Mouse (Mus musculus): ENCODE results near the gene Desi2. TPM values are rescaled to one million over a fixed set of nuclear protein-coding genes. Genes with fewer than 3 reads are reported as not detected.
"Not testable (repeated sequence)": the region's sequence is repeated elsewhere in the genome, so short reads cannot be mapped to it uniquely, and the experiment has no call there.

Gene Desi2
- polyA plus RNA-seq, 1 experiment from 2014 or later, result 23.2 TPM

GRCm38 (mm10) chr1:178275174-178275730 is 88.0 kb downstream of the Desi2 start:
- Histone ChIP-seq H3K36me3 (no peaks in the 10 kb centered on the region), H3K4me1 (peaks cover 20% of the 10 kb centered on the region), H3K27me3 (peaks cover 4% of the 10 kb centered on the region; the same call in 1 of the 2 replicates), H3K9me3 (replicated peaks) (no peaks in the 10 kb centered on the region), H3K9ac (no peak overlapping the region), H3K4me2 (peak overlapping the region; percentile 94), H3K4me3 (replicated peaks) (peak overlapping the region; percentile 72), H3K27ac (no peak overlapping the region)
- peak; percentile 9; the same call in 1 of the 2 replicates for ATAC-seq (replicated peaks; ENCODE audit: low FRiP score)
- 4% methylated on average over 9 of the region's 9 CpGs for WGBS

- Histone ChIP-seq H3K27me3 (peaks cover 4% of the 10 kb centered on the region; the same call in 1 of the 2 replicates), H3K36me3 (no peaks in the 10 kb centered on the region), H3K4me1 (peaks cover 20% of the 10 kb centered on the region), H3K4me2 (peak overlapping the region; percentile 94), H3K27ac (0 out of 2 replicates have a peak overlapping the region, but pooled peaks have one; percentile 45), H3K4me3 (replicated peaks) (peak overlapping the region; percentile 72), H3K9ac (peak overlapping the region; percentile 69), H3K9me3 (replicated peaks) (no peaks in the 10 kb centered on the region)
- WGBS, result 2% methylated on average over 11 of the region's 11 CpGs
- ATAC-seq (replicated peaks; ENCODE audit: low FRiP score), result peak; percentile 68
Measured at GRCm38 (mm10) chr1:178275738-178276053, 88.5 kb downstream of the Desi2 start.

- peak; percentile 82 for ATAC-seq (replicated peaks; ENCODE audit: low FRiP score)
- Histone ChIP-seq H3K4me1 (peaks cover 20% of the 10 kb centered on the region), H3K9me3 (replicated peaks) (no peaks in the 10 kb centered on the region), H3K36me3 (no peaks in the 10 kb centered on the region), H3K9ac (peak overlapping the region; percentile 69), H3K4me2 (peak overlapping the region; percentile 94), H3K27me3 (peaks cover 4% of the 10 kb centered on the region; the same call in 1 of the 2 replicates), H3K27ac (peak overlapping the region; percentile 45; the same call in 1 of the 2 replicates), H3K4me3 (replicated peaks) (peak overlapping the region; percentile 72)
- WGBS, result under 1% methylated on average over 78 of the region's 87 CpGs
Measured at GRCm38 (mm10) chr1:178276054-178276911, 89.1 kb downstream of the Desi2 start.

- H3K9ac ChIP-seq; H3K27me3 ChIP-seq; H3K4me2 ChIP-seq; H3K4me3 ChIP-seq (replicated peaks); ATAC-seq (replicated peaks; ENCODE audit: low FRiP score); H3K27ac ChIP-seq; H3K36me3 ChIP-seq; H3K4me1 ChIP-seq; H3K9me3 ChIP-seq (replicated peaks): not testable (repeated sequence)
- 85% methylated on average over 3 of the region's 3 CpGs for WGBS
Measured at GRCm38 (mm10) chr1:178283314-178283713, 96.1 kb downstream of the Desi2 start.

GRCm38 (mm10) chr1:178283946-178284720 is 96.9 kb downstream of the Desi2 start:
- no peak overlapping the region for H3K9ac ChIP-seq
- H3K27me3 ChIP-seq, result no peaks in the 10 kb centered on the region
- no peaks in the 10 kb centered on the region for H3K9me3 ChIP-seq (replicated peaks)
- H3K27ac ChIP-seq, result no peak overlapping the region
- no peaks in the 10 kb centered on the region for H3K4me1 ChIP-seq
- H3K4me2 ChIP-seq, result no peak overlapping the region
- no peak for ATAC-seq (replicated peaks; ENCODE audit: low FRiP score)
- WGBS, result 68% methylated on average over 2 of the region's 2 CpGs
- no peak overlapping the region for H3K4me3 ChIP-seq (replicated peaks)
- H3K36me3 ChIP-seq, result no peaks in the 10 kb centered on the region

GRCm38 (mm10) chr1:178287601-178288176 is 100.5 kb downstream of the Desi2 start:
- H3K36me3 ChIP-seq, result no peaks in the 10 kb centered on the region
- H3K27ac ChIP-seq, result no peak overlapping the region
- no peak for ATAC-seq (replicated peaks; ENCODE audit: low FRiP score)
- 69% methylated on average over 8 of the region's 8 CpGs for WGBS
- H3K9me3 ChIP-seq (replicated peaks), result no peaks in the 10 kb centered on the region
- no peaks in the 10 kb centered on the region for H3K27me3 ChIP-seq
- H3K4me1 ChIP-seq, result no peaks in the 10 kb centered on the region
- no peak overlapping the region for H3K4me2 ChIP-seq
- H3K4me3 ChIP-seq (replicated peaks), result no peak overlapping the region
- H3K9ac ChIP-seq, result no peak overlapping the region

GRCm38 (mm10) chr1:178291716-178292115 is 104.5 kb downstream of the Desi2 start:
- Histone ChIP-seq H3K27ac (no peak overlapping the region), H3K9me3 (replicated peaks) (no peaks in the 10 kb centered on the region), H3K4me1 (no peaks in the 10 kb centered on the region), H3K27me3 (no peaks in the 10 kb centered on the region), H3K36me3 (no peaks in the 10 kb centered on the region), H3K9ac (no peak overlapping the region), H3K4me2 (no peak overlapping the region), H3K4me3 (replicated peaks) (no peak overlapping the region)
- ATAC-seq (replicated peaks; ENCODE audit: low FRiP score), result no peak
- WGBS, result 72% methylated on average over 3 of the region's 3 CpGs

GRCm38 (mm10) chr1:178294051-178294450 is 106.8 kb downstream of the Desi2 start:
- H3K4me1 ChIP-seq, result no peaks in the 10 kb centered on the region
- H3K4me2 ChIP-seq, result no peak overlapping the region
- WGBS, result 90% methylated on average over 1 of the region's 1 CpGs
- no peak for ATAC-seq (replicated peaks; ENCODE audit: low FRiP score)
- H3K4me3 ChIP-seq (replicated peaks), result no peak overlapping the region
- H3K9me3 ChIP-seq (replicated peaks), result no peaks in the 10 kb centered on the region
- no peaks in the 10 kb centered on the region for H3K27me3 ChIP-seq
- no peak overlapping the region for H3K27ac ChIP-seq
- H3K36me3 ChIP-seq, result no peaks in the 10 kb centered on the region
- H3K9ac ChIP-seq, result no peak overlapping the region

- not testable (repeated sequence) for H3K4me1 ChIP-seq; H3K4me2 ChIP-seq; H3K27me3 ChIP-seq; H3K4me3 ChIP-seq (replicated peaks); H3K9ac ChIP-seq; H3K36me3 ChIP-seq; ATAC-seq (replicated peaks; ENCODE audit: low FRiP score); H3K27ac ChIP-seq; H3K9me3 ChIP-seq (replicated peaks)
- 87% methylated on average over 2 of the region's 2 CpGs for WGBS
Measured at GRCm38 (mm10) chr1:178301261-178301660, 114.0 kb downstream of the Desi2 start.

GRCm38 (mm10) chr1:178303425-178303824 is 116.2 kb downstream of the Desi2 start:
- Histone ChIP-seq H3K9me3 (replicated peaks) (peaks cover 8% of the 10 kb centered on the region; the same call in 1 of the 2 replicates), H3K27me3 (no peaks in the 10 kb centered on the region), H3K4me1 (no peaks in the 10 kb centered on the region), H3K4me3 (replicated peaks) (no peak overlapping the region), H3K4me2 (no peak overlapping the region), H3K27ac (no peak overlapping the region), H3K36me3 (no peaks in the 10 kb centered on the region), H3K9ac (no peak overlapping the region)
- no peak for ATAC-seq (replicated peaks; ENCODE audit: low FRiP score)
- WGBS, result 30% methylated on average over 3 of the region's 3 CpGs

All from kidney, embryonic 15.5 days (tissue).